Mouse (Mus musculus): ENCODE measurements around the gene Siah1b. TPM values are rescaled to one million over a fixed set of nuclear protein-coding genes. Genes with fewer than 3 reads are reported as not detected.

Gene Siah1b
- polyA plus RNA-seq (2014; fragmentation: Illumina TruSeq; extraction: RNeasy Lipid Tissue Mini Kit (QIAGEN cat#74804); ENCODE audit: low read depth, low replicate concordance) = 10.1 TPM

DNA sequence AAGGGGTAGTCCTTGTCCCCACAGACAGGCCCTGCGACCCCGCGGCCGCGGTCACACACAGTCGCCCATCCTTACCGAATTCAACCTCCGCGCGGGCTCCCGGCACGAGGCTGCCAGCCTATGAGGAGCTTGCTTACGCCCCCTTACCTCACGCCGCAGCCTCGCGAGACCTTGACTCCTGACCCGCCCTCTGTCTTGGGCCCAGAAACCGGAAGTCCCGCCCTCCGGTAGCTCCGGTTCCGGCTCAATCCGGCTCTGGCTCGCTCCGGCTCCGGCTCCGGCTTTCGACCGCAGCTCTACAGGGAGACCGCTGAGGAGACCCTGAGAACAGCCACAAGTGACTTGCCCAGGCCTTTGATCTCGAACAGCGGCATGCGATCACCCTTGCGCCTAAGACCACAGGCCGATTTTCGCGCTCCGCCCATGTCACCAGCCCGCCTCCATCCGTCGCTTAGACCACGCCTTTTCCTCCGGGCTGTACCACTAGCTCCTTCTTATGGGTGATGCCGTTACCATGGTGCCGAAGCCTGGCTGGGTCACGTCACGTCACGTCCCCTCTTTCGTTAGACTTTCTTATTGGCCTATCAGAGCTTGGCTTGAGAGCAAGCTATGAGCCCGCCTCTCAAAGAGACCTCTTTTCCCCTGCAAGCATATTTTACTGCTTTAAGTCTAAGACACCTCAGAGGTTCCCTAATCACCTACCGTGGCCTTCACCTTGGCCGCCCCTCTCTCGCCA lies at the start of gene Siah1b:
Gene Siah1b, minus strand, starts transcription at position 454 of the 736 bp plus-strand sequence.

GRCm38 (mm10) chrX:164088582-164088981 lies 12.3 kb upstream of the Siah1b start, which contains the start of gene Cltrn:
Gene Cltrn (plus strand): TSS chrX:164088830.

GRCm38 (mm10) chrX:164027607-164028289 lies 48.5 kb downstream of the Siah1b start, which contains the start of gene Car5b:
Gene Car5b (minus strand): TSS chrX:164027997.

Other genes with a start within 250 kb of the Siah1b start
- 29.7 TPM for gene Ap1s2, start 167.5 kb downstream of the Siah1b start, polyA plus RNA-seq (2014; fragmentation: Illumina TruSeq; extraction: RNeasy Lipid Tissue Mini Kit (QIAGEN cat#74804); ENCODE audit: low read depth, low replicate concordance)
- 15.7 TPM for gene Zrsr2, start 117.8 kb downstream of the Siah1b start, polyA plus RNA-seq (2014; fragmentation: Illumina TruSeq; extraction: RNeasy Lipid Tissue Mini Kit (QIAGEN cat#74804); ENCODE audit: low read depth, low replicate concordance)
- gene Car5b, start 48.5 kb downstream of the Siah1b start, polyA plus RNA-seq (2014; fragmentation: Illumina TruSeq; extraction: RNeasy Lipid Tissue Mini Kit (QIAGEN cat#74804); ENCODE audit: low read depth, low replicate concordance) = 5.4 TPM
- 0.67 TPM for gene Cltrn, start 12.3 kb upstream of the Siah1b start, polyA plus RNA-seq (2014; fragmentation: Illumina TruSeq; extraction: RNeasy Lipid Tissue Mini Kit (QIAGEN cat#74804); ENCODE audit: low read depth, low replicate concordance)
- gene Ace2, start 62.8 kb upstream of the Siah1b start, polyA plus RNA-seq (2014; fragmentation: Illumina TruSeq; extraction: RNeasy Lipid Tissue Mini Kit (QIAGEN cat#74804); ENCODE audit: low read depth, low replicate concordance) = 0.76 TPM
- 0.41 TPM for gene Bmx, start 181.7 kb upstream of the Siah1b start, polyA plus RNA-seq (2014; fragmentation: Illumina TruSeq; extraction: RNeasy Lipid Tissue Mini Kit (QIAGEN cat#74804); ENCODE audit: low read depth, low replicate concordance)
- gene Pir, start 192.9 kb upstream of the Siah1b start, polyA plus RNA-seq (2014; fragmentation: Illumina TruSeq; extraction: RNeasy Lipid Tissue Mini Kit (QIAGEN cat#74804); ENCODE audit: low read depth, low replicate concordance) = 2.1 TPM

Data from testis, adult 10 weeks (tissue).